Mouse (Mus musculus) G1E-ER4 (cell line): ENCODE measurements around the gene Akap6. TPM values are rescaled to one million over a fixed set of nuclear protein-coding genes. Genes with fewer than 3 reads are reported as not detected.

Experiments used
- GATA1 ChIP-seq: IDR thresholded peaks from one replicate; pipeline ENCODE4 v1.8.0; 2012; ENCODE audit warnings: low read length, inconsistent platforms
- polyA plus RNA-seq: library from polyadenylated mRNA; stranded (reverse); fragments of >175 nt; gene quantifications from 2 replicates; pipeline ENCODE4 v1.2.3, GENCODE M21; 2012

Gene Akap6
- polyA plus RNA-seq, 1 experiment: not detected

GRCm38 (mm10) chr12:52850332-52851036, 151.3 kb downstream of the Akap6 start:
- no peak for TF ChIP-seq GATA1

- no peak for TF ChIP-seq GATA1
Measured at GRCm38 (mm10) chr12:52851221-52851620, 152.0 kb downstream of the Akap6 start.

GRCm38 (mm10) chr12:52854236-52854679, 155.1 kb downstream of the Akap6 start:
- no peak for TF ChIP-seq GATA1

DNA sequence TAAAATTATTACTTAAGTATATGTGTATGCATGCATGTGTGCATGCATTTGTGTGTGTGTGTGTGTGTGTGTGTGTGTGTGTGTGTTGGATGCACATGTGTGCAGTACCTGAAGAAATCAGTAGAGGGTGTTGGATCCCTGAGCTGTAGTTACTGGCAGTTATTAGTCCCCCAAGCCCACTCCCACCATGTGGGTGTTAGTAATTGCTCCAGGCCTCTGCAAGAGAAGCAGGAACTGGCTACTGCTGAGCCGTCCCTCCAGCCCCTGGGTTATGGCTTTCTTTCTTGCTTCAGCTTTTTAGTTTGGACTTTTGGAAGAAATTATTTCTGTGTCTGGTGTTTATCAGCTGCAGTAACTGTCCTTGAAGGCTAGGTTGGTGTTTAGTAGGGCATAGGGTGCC, 156.9 kb downstream of the Akap6 start:
- TF ChIP-seq GATA1: no peak

DNA sequence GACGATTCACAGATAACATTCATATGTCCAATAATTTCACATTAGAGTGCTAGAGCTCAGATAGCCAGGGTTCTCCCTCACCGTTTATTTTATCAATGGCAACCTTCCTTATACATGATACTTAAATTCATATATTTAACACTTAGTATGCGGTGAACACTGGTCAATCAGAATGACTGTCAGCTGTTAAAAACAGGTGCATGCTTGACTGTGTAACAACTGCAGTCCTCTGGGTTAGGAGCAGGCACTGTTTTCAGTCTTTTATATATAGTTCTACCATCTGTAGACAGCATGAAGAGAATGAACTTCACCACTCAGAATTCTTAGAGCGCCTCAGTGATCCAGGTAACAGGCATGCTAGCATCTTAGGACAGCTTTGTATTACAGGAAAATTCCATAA, 158.1 kb downstream of the Akap6 start:
- TF ChIP-seq GATA1: no peak

- TF ChIP-seq GATA1: no peak
Measured at GRCm38 (mm10) chr12:52861922-52862321, 162.7 kb downstream of the Akap6 start.

DNA sequence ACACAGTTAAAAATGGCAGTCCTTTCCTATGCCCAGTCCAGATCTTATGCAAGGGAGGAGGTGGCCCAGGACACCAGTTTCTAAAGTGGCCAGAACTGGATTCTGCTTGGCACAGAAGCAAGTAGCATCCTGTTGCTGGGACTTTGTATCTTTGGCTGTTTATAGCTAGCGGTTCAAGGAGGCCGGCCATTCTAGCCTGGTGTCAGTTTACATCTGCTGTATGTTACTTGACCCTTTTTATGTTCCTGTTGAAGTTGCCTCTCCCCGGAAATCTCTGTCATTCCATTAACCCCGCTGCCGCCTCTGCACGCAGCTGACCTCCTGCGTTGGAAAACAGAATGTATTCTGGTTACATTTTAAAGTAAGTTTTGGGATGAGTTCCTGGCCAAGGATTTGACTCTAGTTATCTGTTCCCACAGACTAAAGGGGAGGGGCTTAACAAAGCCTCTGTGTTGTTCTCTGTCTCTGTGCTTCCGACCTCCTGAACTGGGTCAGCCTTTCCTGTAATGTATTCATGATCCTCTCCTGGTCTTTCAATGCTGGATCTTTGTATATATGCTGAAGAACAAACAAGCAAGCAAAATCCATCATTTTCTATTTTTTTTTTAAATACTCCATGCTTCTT, 168.9 kb downstream of the Akap6 start:
- no peak for TF ChIP-seq GATA1

- TF ChIP-seq GATA1: no peak
Measured at GRCm38 (mm10) chr12:52871604-52872003, 172.4 kb downstream of the Akap6 start.

- no peak for TF ChIP-seq GATA1
Measured at GRCm38 (mm10) chr12:52874332-52874923, 175.2 kb downstream of the Akap6 start.

GRCm38 (mm10) chr12:52876065-52876464, 176.9 kb downstream of the Akap6 start:
- no peak for TF ChIP-seq GATA1

- no peak for TF ChIP-seq GATA1
Measured at GRCm38 (mm10) chr12:52876978-52877769, 178.0 kb downstream of the Akap6 start.

- no peak for TF ChIP-seq GATA1
Measured at GRCm38 (mm10) chr12:52879324-52879723, 180.1 kb downstream of the Akap6 start.

DNA sequence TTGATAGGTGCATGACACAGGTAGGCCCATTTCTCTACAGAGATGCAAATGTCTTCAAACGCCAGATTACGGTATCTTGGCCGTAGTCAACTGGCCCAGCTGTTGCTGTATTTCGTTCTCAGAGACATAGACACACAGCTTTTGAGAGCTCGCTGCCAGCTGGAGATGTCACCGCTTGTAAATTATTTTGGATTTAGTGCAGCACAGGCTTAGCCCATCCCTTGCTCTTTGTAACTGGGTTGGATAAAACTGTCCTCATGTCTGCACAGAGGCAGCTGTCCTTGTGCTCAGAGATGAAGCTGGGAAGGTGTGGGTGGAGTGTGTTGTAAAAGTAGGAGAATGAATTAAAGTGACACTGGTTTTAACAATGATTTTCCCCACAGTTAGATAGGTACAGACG, 193.3 kb downstream of the Akap6 start:
- no peak for TF ChIP-seq GATA1

DNA sequence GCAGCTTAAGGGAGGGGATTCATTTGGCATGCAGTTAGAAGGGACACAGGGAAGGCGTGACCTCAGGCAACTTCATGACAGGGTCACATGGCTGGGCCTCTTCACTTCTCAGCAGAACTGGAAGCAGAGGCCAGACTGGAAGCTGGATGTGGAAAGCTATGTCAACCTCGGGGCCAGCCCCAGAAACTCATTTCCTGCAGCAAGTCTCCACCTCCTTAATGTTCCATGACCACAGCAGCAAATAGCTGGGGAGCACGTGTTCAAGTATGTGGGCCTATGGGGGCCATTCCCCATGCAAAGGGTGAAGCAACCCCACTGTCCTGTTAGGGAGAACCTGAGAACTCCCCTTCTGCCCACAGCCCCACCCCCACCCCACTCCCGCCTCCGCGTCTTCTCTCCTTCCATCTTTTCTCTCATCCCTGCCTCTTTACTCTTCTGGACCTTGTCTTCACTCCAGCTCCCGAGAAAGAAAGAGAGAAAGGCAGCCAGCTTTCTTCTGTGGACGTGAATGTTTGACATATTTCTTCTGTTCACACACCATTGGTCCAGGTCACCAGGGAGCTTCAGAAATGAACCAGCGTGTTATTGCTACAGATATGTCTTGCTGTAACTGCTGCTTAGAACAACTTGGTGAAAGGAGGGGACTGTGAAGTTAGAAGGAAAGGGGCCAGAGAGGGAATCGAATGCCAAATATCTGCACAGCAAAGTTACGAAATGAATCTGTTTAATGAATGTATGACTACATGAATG, 194.6 kb downstream of the Akap6 start:
- TF ChIP-seq GATA1: no peak
